Mouse (Mus musculus): ENCODE measurements around the gene Gm20388.

The Gm20388 gene

GRCm38 (mm10) chr8:121762999-121763699 is 1852.5 kb downstream of the Gm20388 start:
- no peak for DNase-seq

DNA sequence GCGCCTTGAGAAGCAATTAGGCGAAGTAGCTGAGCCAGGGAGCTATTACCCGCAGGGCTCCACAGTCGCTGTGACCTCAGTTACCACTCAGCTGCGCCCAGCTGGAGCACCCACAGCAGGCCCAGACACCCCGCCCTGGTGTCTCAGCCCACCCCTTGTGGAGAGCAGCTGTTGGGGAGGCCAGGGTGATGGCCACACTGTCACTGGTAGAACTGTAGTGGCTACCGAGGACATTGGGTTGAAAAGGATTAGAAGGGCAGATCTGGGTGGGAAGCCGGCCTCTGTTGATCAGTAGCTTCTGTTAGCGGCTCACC is 1853.0 kb downstream of the Gm20388 start:
- no peak for DNase-seq

- DNase-seq, result no peak
These were observed 1855.0 kb downstream of the Gm20388 start for GRCm38 (mm10) chr8:121765594-121766138.

DNA sequence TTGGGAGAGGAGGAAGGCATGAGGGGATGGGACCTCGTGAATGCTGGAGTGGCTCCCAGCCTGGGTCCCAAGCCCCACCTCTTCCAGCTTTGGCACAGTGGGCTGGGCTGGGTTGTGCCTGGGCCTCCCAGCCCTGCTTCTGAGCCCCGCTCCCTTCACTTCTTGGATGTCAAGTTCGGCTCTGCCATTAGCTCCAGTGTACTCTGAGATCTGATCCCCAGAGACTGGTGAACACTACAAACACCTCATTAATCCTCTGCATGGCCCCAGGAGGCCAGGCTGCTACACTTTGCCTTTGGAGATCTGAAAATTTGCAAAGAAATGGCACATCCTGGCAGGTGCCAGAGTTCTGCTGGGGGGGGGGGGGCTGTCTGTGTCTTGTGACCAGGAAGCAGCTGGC is 1858.5 kb downstream of the Gm20388 start:
- DNase-seq, result no peak

GRCm38 (mm10) chr8:121769621-121770020 is 1859.0 kb downstream of the Gm20388 start:
- DNase-seq, result no peak

GRCm38 (mm10) chr8:121770845-121771752 is 1860.5 kb downstream of the Gm20388 start:
- no peak for DNase-seq

DNA sequence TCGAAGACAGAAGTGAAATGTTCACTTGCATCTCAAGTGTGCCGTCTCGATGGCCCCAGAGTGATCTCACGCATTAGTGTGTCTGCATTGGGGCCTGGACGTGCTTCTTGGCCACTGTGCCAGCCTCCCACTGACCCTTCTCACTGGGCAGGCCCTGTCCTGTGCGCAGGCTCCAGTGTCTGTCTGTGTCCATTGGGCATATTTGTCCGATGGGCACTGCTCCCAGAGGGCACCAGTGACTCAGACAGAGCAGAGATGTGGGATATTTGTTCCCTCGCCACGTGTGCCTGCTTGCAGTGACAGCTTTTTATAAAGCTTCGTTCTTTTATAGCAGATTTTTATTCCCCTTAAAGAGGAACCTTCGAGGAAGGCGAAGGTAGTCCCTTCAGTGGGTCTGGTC is 1863.2 kb downstream of the Gm20388 start:
- no peak for DNase-seq

- DNase-seq, result no peak
These were observed 1871.9 kb downstream of the Gm20388 start for GRCm38 (mm10) chr8:121782493-121782892.

DNA sequence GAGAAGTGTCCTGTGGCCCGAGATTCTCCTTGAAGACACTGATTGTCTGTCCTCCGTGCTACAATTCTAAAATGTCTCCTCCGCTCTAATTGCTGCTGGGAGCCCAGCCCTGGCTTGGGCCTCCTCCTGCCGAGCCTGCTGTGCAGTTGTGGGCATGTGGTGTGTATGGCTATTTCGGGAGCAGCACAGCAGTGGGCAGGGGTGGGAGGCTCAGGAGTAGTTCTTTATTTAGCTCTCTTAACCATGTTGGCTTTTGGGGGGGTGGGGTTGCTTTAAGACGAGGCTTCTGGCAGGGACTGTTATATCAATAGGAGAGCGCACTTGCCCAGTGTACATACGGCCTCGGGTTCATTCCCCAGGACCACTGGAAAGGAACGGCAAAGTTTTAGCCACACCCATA is 1875.9 kb downstream of the Gm20388 start:
- DNase-seq, result no peak

- DNase-seq, result no peak
These were observed 1878.1 kb downstream of the Gm20388 start for GRCm38 (mm10) chr8:121788786-121789185.

DNA sequence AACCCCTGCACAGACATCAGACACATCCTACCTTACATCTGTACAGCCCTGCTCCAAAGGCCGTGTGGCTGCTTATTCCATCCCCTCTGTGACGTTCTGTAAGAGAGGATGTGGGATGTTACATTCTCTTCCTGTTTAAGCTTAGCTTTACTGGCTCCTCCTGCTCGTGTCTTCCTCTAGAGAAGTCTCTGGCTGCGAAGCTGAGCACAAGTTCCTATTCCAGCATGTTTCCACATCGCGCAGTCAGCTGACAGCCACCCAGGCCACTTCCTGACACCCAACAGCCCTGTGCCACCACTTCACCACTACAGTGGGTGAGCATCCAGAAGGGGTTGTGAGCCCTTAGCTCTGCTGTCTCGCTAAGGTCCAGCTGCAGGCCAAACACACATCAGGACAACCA is 1881.5 kb downstream of the Gm20388 start:
- DNase-seq, result peak; percentile 29

DNA sequence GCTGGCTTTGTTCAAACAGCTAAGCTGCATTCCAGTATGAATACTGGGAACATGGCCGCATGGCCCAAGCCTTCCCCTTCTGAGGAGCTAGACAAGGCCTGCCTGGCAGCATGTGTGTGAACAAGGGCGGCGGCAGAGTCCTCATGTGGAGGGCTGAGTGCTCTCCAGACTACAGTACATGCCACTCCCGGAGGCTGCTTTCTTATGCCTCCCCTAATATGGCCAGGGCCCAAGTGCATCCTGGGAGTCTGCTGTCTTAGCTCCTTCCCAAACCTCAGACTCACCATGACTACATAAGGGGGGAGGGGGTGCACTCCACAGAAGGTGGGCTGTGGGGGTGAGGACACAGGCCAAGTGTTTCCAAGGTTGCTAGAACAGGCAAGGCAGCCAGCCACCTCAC is 1882.0 kb downstream of the Gm20388 start:
- DNase-seq, result no peak

DNA sequence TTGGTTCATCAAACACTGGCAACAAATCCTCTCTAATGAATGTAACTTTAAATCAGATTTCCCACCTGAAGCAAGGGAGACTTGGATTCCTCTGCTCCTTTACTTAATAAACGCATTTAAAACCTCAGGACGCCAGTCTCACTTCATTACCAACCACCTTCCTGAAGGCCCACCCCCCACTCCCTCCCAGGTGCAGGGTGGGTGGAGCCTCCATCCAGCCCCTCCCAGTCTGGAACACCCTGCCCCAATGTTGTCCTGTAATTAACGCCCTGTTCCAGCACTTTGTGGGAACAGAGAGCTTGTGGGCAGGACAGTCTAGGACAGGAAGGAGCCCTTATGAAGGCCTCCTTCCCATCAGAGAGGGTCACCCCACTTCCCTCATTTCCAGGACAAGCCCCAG is 1883.5 kb downstream of the Gm20388 start:
- DNase-seq, result no peak

- no peak for DNase-seq
These were observed 1884.8 kb downstream of the Gm20388 start for GRCm38 (mm10) chr8:121795461-121795860.

DNA sequence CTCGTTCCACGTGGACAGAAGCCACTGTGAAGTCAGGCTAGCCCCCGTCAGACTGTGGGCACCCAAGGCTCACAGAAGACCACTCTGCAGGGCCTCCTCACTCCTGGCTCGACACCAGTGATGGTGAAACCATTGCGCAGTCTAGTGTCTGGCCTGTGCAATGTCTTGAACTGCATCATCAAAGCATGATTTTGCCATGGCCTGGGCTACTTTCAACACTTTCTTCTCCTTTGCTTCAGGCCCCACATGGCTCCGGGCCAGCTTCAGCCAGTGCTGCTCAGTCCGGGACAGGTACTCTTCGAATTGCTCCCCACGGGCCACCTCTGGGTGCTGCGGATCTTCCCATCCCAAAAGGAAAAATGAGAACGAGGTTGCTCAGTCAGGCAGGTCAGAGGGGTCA is 1885.8 kb downstream of the Gm20388 start:
- no peak for DNase-seq

- no peak for DNase-seq
These were observed 1887.8 kb downstream of the Gm20388 start for GRCm38 (mm10) chr8:121798401-121798800.

DNA sequence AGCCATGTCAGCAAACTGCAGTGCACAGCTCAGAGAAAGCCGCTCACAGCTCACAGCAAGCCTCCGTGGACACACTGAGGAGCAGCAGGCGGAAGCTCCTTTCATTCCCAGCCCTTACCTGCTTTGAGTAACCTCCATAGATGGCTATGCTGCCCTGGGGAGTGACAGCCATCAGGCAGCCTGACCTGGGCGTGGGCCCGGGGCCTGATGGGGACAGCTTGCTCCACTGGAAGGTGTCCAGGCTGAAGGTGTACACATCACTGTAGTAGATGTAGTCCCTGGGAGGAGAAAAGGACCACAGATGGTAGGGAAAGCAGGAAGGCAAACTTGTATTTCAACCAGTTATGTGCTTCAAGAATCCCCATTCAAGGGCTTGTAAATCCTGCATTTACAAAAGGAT is 1894.2 kb downstream of the Gm20388 start:
- no peak for DNase-seq

- DNase-seq, result no peak
These were observed 1895.5 kb downstream of the Gm20388 start for GRCm38 (mm10) chr8:121806126-121806525.

DNA sequence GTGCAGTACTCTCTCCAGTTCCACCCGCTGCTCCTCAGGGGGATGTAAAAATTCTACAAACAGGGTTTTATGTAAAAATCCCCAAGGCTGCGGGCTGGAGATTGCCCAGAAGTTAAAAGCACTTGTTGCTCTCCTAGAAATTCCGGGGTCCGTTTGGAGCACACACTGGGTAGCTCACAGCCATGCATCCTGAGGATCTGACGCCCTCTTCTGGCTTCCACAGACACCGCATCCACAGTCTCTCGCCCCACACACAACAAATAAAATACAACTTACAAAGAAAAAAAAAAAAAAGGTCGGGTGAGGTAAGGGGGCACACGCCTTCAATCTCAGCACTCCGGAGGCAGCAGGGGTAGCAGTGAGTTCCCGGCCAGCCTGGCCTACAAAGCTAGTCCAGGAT is 1897.4 kb downstream of the Gm20388 start:
- no peak for DNase-seq

- DNase-seq, result no peak
These were observed 1899.0 kb downstream of the Gm20388 start for GRCm38 (mm10) chr8:121809524-121810155.

DNA sequence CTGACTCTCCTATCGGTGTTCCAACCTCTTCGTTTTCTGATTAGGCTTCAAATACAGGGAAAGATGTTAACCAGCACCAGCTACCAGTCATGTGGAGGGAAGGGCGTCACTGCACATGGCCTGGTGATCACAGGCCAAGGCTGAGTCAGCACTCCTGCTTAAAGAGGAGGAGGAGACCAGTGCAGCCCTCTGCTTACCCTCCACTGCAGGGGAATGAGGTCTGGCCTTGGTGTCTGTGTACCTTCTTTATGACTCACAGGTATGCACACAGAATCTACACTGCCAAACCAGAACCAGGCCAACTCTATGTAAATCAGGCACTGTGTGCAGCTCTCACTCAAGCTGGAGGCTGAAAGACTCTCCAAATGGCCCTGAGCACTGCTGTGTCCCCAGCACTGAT is 1900.9 kb downstream of the Gm20388 start:
- no peak for DNase-seq

DNA sequence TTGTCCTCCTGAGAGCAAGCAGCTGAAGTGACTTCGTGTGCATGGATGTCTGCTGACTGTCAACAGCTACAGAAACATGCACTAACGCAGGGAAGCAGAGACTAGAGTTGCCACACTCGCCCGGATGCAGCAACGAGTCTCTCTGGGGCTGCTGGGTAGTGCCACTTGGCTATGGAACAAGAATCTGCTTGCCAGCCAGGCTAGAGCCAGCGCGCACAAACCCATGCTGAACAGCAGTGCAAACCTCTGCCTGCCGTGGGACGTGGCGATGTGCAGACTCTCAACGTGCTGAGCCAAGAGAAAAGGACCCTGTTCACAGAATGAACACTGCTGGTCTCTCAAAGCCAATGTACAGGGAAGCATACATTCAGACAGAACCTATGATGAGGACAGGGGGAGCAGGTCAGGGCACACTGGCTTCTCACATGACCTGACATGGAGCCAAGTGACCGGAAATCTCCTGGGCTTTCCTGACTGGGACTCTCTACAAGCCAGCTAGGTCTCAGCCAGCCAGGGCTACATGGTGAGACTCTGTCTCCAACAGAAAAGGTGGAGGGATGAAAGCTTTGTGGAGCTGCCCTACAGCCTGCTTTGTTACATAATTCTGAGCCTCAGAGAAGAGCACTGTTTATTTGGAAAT is 1901.4 kb downstream of the Gm20388 start:
- no peak for DNase-seq

DNA sequence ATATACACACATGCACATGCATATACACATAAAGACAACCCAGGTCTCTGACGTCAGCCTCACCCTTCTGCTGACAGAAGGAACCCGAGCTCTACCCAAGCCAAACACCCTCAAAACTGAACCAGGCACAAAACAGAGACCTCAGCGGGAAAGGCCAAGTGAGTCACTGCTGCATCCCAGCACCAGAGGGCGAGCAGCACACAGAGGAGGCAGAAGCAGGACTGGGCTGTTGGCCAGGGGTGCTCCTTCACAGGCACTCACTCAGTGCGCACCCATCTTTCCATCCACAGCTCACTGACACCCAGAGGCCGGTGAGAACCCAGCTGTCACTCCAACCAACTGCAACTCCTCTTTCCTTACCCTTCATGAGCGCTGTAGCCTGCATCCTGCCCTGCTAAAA is 1907.6 kb downstream of the Gm20388 start:
- DNase-seq, result no peak

Measured in liver (tissue).